20 mouse cellular contexts compared by ENCODE assay signal in genomic region chr13:109951466-109951865, GRCm38 (mm10).
DNase-seq lines count a peak whose midpoint lies in the region; ATAC-seq and TF ChIP-seq lines count a peak whose summit lies in the region.
"Had no signal": no experiment of that assay in that cellular context is flagged by ENCODE, and none has a peak within 500 bp of the region (broad histone marks: within the 10 kb centered on the region; RNA-seq: fewer than 3 reads in every experiment).

No protein-coding gene starts in this region.

- no peak overlapping the region for H3K9ac ChIP-seq in heart, embryonic 11.5 days (ENCODE audit: low read depth, low read length)
- H3K9ac ChIP-seq in liver, postnatal 0 days (replicated peaks): no peak overlapping the region
- H3K9ac ChIP-seq: embryonic facial prominence, embryonic 13.5 days; heart, embryonic 15.5 days; liver, embryonic 12.5 days; midbrain, embryonic 13.5 days; neural tube, embryonic 15.5 days had no signal

- ATAC-seq in heart, embryonic 11.5 days (replicated peaks; ENCODE audit: insufficient number of reproducible peaks, low FRiP score, low TSS enrichment): no peak
- ATAC-seq in liver, postnatal 0 days: no peak
- ATAC-seq: liver, embryonic 12.5 days; midbrain, embryonic 13.5 days had no signal

- no peak overlapping the region for H3K27ac ChIP-seq in heart, embryonic 11.5 days (ENCODE audit: low read depth, low read length)
- no peak overlapping the region for H3K27ac ChIP-seq in liver, postnatal 0 days (ENCODE audit: low read depth)
- H3K27ac ChIP-seq: embryonic facial prominence, embryonic 13.5 days; heart, embryonic 15.5 days; liver, embryonic 12.5 days; midbrain, embryonic 13.5 days; neural tube, embryonic 15.5 days; stomach, postnatal 0 days had no signal

- no peak overlapping the region for H3K4me3 ChIP-seq in heart, embryonic 11.5 days (ENCODE audit: low read depth, low read length)
- H3K4me3 ChIP-seq in liver, postnatal 0 days (ENCODE audit: low read depth, low read length): no peak overlapping the region
- H3K4me3 ChIP-seq: embryonic facial prominence, embryonic 13.5 days; heart, embryonic 15.5 days; liver, embryonic 12.5 days; midbrain, embryonic 13.5 days; neural tube, embryonic 15.5 days had no signal

- no peak for TF ChIP-seq CTCF in liver, postnatal 0 days (IDR thresholded peaks at IDR 0.05; ENCODE audit: low read depth)

- H3K36me3 ChIP-seq in heart, embryonic 11.5 days (ENCODE audit: control insufficient read depth, insufficient read depth, low read length): peaks cover 33% of the 10 kb centered on the region
- peaks cover 47% of the 10 kb centered on the region for H3K36me3 ChIP-seq in liver, postnatal 0 days (replicated peaks; ENCODE audit: insufficient read depth, low read length)

- no peak overlapping the region for H3K4me2 ChIP-seq in heart, embryonic 11.5 days
- no peak overlapping the region for H3K4me2 ChIP-seq in liver, postnatal 0 days (ENCODE audit: low read depth, low read length)
- H3K4me2 ChIP-seq: embryonic facial prominence, embryonic 13.5 days; heart, embryonic 15.5 days; liver, embryonic 12.5 days; midbrain, embryonic 13.5 days; neural tube, embryonic 15.5 days had no signal

- no peaks in the 10 kb centered on the region for H3K9me3 ChIP-seq in heart, embryonic 11.5 days (replicated peaks; ENCODE audit: control insufficient read depth, low read length)
- no peaks in the 10 kb centered on the region for H3K9me3 ChIP-seq in liver, postnatal 0 days (ENCODE audit: low read length)
- H3K9me3 ChIP-seq: embryonic facial prominence, embryonic 13.5 days; G1E; heart, embryonic 15.5 days; liver, embryonic 12.5 days; midbrain, embryonic 13.5 days; neural tube, embryonic 15.5 days had no signal

- H3K4me1 ChIP-seq in heart, embryonic 11.5 days (ENCODE audit: control insufficient read depth, insufficient read depth, low read length): no peaks in the 10 kb centered on the region
- no peaks in the 10 kb centered on the region for H3K4me1 ChIP-seq in liver, postnatal 0 days (ENCODE audit: insufficient read depth)
- H3K4me1 ChIP-seq: heart, embryonic 15.5 days; liver, embryonic 12.5 days; midbrain, embryonic 13.5 days; neural tube, embryonic 15.5 days had no signal

- no peaks in the 10 kb centered on the region for H3K27me3 ChIP-seq in heart, embryonic 11.5 days (ENCODE audit: control insufficient read depth, insufficient read depth, low read length)
- no peaks in the 10 kb centered on the region for H3K27me3 ChIP-seq in liver, postnatal 0 days (ENCODE audit: insufficient read depth, low read length)
- H3K27me3 ChIP-seq: embryonic facial prominence, embryonic 13.5 days; heart, embryonic 15.5 days; liver, embryonic 12.5 days; midbrain, embryonic 13.5 days; neural tube, embryonic 15.5 days had no signal

- peak; percentile 72 for DNase-seq in heart, adult 11 months
- peak; percentile 46 for DNase-seq in adrenal gland, postnatal 10 days
- peak; percentile 33 for DNase-seq in adrenal gland, postnatal 25 days
- DNase-seq in gastrocnemius, postnatal 10 days: peak; percentile 43
- DNase-seq in c-Kit-positive CD71-positive TER-119-positive erythroid progenitor cells, embryonic 14.5 days (ENCODE audit: low spot score): no peak
- no peak for DNase-seq in liver, postnatal 0 days
- DNase-seq: cerebellum, adult 9-11 months; heart, adult 18-20 months; kidney, adult 9 months; kidney, postnatal 4 days; right cerebral cortex, postnatal 25 days; thymus, postnatal 14 days had no signal

- TF ChIP-seq EP300 in liver, postnatal 0 days (IDR thresholded peaks at IDR 0.05; ENCODE audit: low read depth): no peak

- 54% methylated on average over 14 of the region's 14 CpGs for WGBS in heart, embryonic 11.5 days (ENCODE audit: insufficient replicate concordance)
- WGBS in liver, postnatal 0 days (ENCODE audit: insufficient replicate concordance): 80% methylated on average over 14 of the region's 14 CpGs

Comparison
In these comparisons a context has a peak if more than half of its experiments do, and no peak if none do; other contexts are left out.
1. DNase-seq: peak in heart, adult 11 months (single experiment), adrenal gland, postnatal 10 days (single experiment), adrenal gland, postnatal 25 days (single experiment) and gastrocnemius, postnatal 10 days (single experiment); none in c-Kit-positive CD71-positive TER-119-positive erythroid progenitor cells, embryonic 14.5 days (single experiment) and liver, postnatal 0 days (single experiment).